Mouse (Mus musculus) embryo, embryonic 11.5 days (tissue): ENCODE results near the gene Gmpr.
"Not testable (repeated sequence)": the region's sequence is repeated elsewhere in the genome, so short reads cannot be mapped to it uniquely, and the experiment has no call there.

Source experiments
- DNase-seq: peaks from one replicate; pipeline ENCODE4 v3.0.0-alpha.2; 2012; ENCODE audit warnings: low read depth, low spot score

The Gmpr gene

GRCm38 (mm10) chr13:45507274-45508229, at the start of gene Gmpr:
TSS of gene Gmpr (plus strand) at chr13:45507444.
- peak; percentile 66 for DNase-seq

- no peak for DNase-seq
These were observed 49.8 kb upstream of the Gmpr start for GRCm38 (mm10) chr13:45457459-45457858.

- no peak for DNase-seq
These were observed 47.1 kb upstream of the Gmpr start for GRCm38 (mm10) chr13:45460177-45460576.

GRCm38 (mm10) chr13:45461370-45461958, 45.8 kb upstream of the Gmpr start:
- DNase-seq = no peak

GRCm38 (mm10) chr13:45465616-45466015, 41.6 kb upstream of the Gmpr start:
- DNase-seq = no peak

- no peak for DNase-seq
These were observed 41.2 kb upstream of the Gmpr start for GRCm38 (mm10) chr13:45466031-45466519.

- no peak for DNase-seq
These were observed 38.5 kb upstream of the Gmpr start for GRCm38 (mm10) chr13:45468751-45469150.

DNA sequence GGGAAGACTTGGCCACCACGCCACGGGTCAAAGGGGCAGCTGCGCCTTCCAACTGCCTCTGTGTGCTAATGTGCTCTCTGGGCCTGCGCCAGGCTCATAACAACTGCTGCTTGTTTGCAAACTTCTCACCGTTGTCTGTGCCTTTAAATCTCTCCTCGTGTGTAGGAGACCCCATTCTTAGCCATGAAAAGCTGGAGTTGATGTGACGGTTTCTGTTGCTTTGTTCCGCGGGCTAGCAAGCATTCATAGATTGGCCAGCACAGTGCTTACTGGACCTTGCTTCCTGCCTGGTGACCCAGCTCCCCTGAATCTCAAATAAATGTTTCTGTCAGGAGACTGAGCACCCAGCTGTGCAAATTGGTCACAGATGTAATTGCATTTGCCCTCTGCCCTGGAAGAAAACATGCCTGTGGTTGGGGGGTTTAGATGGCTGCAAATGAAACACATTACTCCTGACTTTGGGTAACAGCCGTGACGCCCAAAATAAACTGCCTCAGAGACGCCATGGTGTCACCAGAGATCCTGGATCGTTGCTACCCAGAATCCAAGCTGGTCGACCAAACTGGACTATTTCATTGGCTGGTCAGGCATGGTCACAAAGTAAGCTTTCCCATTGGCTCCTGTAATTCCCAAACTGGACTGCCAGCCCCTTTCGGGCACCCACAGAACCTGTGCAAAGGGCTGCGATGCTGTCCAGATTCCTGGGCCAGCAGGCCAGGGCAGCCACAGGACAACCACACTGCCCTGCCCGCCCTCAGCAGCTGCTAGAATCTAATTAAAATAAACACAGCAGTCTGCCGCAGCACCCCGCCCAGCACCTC, 37.6 kb upstream of the Gmpr start:
- DNase-seq = peak; percentile 67

GRCm38 (mm10) chr13:45473311-45473710, 33.9 kb upstream of the Gmpr start:
- DNase-seq = no peak

GRCm38 (mm10) chr13:45475297-45475696, 31.9 kb upstream of the Gmpr start:
- no peak for DNase-seq

DNA sequence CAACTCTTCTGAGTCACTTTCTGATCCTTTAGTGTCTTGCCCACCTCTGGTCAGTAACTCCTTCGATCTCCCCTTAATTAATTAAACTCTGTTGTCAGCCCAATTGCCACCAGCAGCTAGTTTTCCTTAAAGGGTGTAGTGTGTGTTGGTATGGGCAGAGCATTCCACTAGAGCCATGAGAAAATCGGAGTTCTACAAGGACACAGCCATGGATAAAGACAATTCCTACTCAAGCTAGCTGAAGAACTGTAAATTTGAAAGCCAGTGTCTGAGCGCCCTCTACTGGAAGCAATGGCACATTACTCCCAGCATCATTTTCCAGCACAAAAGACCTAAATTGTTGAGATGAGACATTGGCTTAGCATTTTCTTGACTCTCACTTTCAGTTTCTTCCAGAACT, 30.1 kb upstream of the Gmpr start:
- DNase-seq = peak; percentile 70

DNA sequence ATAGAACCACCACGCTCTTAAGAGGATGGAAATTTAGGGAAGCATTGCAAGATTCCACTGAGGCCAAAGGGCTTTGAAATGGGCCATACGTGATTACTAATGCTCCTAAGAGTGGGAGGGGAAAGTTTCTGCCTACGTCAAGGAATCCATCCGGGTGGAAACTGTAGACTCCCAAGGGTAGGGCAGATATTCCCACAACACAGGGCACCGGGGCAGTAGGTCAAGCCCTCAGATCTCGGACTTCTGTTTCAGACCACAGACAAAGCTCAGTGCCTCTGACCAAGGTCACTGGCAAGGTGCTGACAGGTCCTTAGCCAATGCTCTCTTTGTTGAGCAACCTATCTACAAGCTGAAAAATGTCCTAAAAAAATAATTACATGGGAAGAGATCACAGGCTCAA, 27.3 kb upstream of the Gmpr start:
- DNase-seq = no peak

- no peak for DNase-seq
These were observed 24.0 kb upstream of the Gmpr start for GRCm38 (mm10) chr13:45483215-45483614.

DNA sequence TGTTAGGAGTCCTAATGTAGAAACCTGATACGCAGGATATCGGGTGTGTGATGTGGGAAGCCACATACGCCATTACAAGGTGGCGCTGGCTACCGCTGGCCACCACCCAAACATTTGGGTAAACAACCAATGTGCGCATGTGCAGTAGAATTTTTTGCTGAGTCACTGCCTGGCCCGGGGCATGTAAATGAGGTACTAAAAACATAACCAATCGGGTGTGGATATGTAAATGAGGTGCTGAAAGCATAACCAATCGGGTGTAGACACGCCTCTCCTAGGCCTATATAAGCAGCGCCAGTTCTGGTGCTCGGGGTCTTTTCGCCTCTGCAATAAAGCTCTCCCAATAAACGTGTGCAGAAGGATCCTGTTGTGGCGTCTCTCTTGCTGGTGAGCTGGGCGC, 23.3 kb upstream of the Gmpr start:
- not testable (repeated sequence) for DNase-seq

GRCm38 (mm10) chr13:45485602-45486001, 21.6 kb upstream of the Gmpr start:
- DNase-seq = no peak

GRCm38 (mm10) chr13:45486598-45486997, 20.6 kb upstream of the Gmpr start:
- no peak for DNase-seq

GRCm38 (mm10) chr13:45491991-45492732, 15.1 kb upstream of the Gmpr start:
- no peak for DNase-seq

DNA sequence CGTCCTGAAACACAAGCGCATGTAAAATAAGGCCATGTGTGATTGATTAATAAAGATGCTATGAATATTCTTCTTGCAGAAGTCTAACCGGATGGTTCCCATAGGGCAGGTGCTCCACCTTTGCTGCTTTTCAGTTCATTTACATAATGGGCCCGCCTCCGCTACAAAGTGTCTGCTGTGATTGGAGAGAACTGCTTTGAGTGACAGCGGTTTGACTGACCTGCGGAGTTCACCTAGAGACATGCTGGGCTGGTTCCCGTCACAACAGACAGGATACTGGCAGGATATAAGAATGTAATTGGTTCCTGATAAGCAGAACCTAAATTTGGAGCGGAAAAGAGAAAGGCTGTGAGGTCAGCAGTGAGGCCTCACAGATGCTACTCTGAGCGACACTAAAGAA, 13.4 kb upstream of the Gmpr start:
- no peak for DNase-seq

DNA sequence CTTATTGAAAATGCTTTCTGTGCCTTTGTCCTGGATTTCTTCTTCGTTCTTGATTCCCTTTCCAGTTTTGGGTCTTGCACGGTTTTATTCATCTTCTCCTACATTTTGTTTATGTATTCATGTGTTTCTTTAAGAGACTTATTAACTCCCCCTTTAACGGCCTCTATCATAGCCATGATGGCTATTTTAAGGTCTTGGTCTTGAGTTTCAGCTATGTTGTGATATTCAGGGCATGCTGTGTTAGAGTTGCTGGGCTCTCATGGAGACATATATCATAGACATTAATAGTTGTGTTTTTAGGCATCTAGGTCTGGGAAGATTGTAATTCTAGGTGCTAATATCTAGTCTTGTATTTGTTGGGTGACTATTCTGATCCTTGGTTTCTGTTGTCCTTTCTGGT, 8.6 kb upstream of the Gmpr start:
- no peak for DNase-seq

- no peak for DNase-seq
These were observed 7.9 kb upstream of the Gmpr start for GRCm38 (mm10) chr13:45499391-45499790.

- DNase-seq = no peak
These were observed 7.3 kb upstream of the Gmpr start for GRCm38 (mm10) chr13:45499906-45500305.
